Mouse (Mus musculus) testis, adult 2 months (tissue): ENCODE results near the gene Olfr1368.

Experiments
- CTCF ChIP-seq: fragments of 200-500 bp; IDR thresholded peaks from 2 replicates; pipeline ENCODE4 v1.5.1; 2012; ENCODE audit warnings: low read depth, mild to moderate bottlenecking, inconsistent platforms, low read length, moderate library complexity; ENCODE audit not compliant: control insufficient read depth, insufficient read depth, insufficient replicate concordance
- POLR2A ChIP-seq: fragments of 200-500 bp; IDR thresholded peaks from 2 replicates; pipeline ENCODE4 v1.6.1; 2012; ENCODE audit warnings: low read depth, mild to moderate bottlenecking, inconsistent platforms, low read length, moderate library complexity; ENCODE audit not compliant: control insufficient read depth

- TF ChIP-seq CTCF, result no peak
- TF ChIP-seq POLR2A, result no peak
Measured at GRCm38 (mm10) chr13:21173072-21173471, 27.4 kb upstream of the Olfr1368 start.
